Mouse (Mus musculus) inflammation-experienced regulatory T-cells, adult 6 months (primary cell): ENCODE results near the gene Tmem184c. TPM values are rescaled to one million over a fixed set of nuclear protein-coding genes. Genes with fewer than 3 reads are reported as not detected.

Source experiments
- ATAC-seq: one replicate; pipeline ENCODE4 v1.8.0; 2017
- polyA plus RNA-seq, 3 experiments: library from polyadenylated mRNA; unstranded; fragments of 100-300 nt; shearing (Covaris generic); gene quantifications; one replicate each; pipeline ENCODE4 v1.2.1; 2017

The Tmem184c gene
- 10 to 100 TPM; 18.2 to 33.1 (median 19.4) TPM for polyA plus RNA-seq

- peak; percentile 97 for ATAC-seq
Measured at GRCm38 (mm10) chr8:77610374-77610969, at the start of gene Tmem184c. Gene Tmem184c (minus strand): TSS chr8:77610698.

GRCm38 (mm10) chr8:77659534-77660080 lies 49.1 kb upstream of the Tmem184c start:
- no peak for ATAC-seq

DNA sequence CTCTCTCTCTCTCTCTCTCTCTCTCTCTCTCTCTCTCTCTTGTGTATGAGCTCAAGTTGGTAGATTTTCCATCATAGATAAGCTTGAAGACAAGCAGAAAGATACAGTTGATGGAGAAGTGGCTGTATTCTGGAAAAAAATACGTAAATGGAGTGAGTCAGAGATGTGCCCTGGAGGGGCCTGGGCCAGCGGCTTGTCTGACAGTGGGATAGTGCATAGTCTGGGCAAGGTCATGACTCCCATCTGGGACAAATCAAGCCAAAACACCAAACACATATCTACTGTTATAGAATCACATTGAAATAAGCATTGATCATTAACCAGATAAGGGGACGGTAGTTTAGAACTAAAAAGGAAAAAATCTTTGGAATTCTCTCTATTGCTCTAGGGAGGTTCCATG lies 47.9 kb upstream of the Tmem184c start:
- no peak for ATAC-seq

GRCm38 (mm10) chr8:77650646-77651190 lies 40.2 kb upstream of the Tmem184c start:
- no peak for ATAC-seq

DNA sequence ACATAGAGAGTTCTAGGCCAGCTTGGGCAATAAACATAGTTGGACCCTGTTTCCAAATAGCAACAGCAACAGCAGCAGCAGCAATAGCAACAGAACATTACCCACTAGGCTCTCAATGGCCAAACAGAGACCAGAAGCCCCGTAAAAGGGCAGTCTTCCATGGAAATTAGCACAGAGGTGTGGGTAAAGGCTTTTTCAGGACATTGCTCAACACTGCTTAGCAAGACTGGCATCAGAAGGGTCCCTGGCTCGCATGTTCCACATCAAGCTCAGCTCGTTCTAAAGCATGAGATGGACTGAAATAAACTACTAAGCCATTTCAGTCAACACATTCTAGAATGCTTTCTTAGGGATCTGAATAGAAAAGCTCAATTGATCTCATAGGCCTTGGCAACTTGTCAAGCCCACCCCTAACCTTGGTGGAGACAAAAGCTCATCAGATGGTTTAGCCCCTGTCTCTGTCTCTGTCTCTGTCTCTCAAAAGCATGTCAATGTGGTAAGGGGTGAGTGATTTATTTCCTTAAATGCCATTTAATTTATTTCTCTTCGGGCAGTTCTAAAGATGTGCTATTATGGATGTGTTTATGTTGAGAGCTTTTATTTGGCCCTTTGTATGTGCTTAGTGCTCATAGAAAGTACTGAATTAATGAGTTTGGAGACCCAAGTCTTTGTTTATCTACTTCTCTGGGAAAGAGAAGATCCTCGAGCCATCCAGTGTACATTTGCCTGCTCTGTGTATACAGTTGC lies 29.8 kb upstream of the Tmem184c start:
- ATAC-seq, result no peak

DNA sequence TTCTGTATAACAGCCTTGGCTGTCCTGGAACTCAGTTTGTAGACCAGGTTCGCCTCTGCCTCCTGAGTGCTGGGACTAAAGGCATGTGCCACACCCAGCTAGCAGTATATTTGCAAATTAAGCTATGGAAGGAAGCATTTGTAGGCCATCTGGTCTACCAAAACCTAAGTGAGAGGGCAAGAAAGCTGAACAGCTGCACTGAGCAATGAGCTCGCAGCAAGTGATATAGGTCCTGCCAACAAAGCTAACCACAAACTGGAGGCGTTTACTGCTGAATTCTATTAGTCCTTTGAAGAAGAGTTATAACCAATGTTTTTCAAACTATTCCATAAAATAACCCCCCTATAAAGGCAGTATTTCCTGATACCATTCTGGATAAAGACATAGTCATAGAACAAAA lies 27.1 kb upstream of the Tmem184c start:
- no peak for ATAC-seq

DNA sequence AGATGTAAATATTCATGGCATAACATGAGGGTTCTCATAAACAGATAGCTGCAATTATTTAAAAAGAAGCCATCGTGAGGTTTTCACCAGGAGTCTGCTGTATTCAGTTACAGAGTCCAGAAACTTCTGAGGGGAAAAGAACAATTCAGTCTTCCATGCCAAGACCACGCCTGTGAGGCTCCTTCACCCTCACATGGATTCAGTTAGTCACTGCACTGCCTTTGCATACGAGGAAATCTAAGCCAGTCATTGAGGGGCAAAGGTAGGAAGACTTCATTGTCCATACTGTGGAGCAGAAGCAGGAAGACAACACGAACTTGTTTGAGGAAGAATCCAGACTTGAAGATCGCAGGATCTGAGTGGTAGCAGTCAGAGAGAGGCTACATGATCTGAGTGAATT lies 23.5 kb upstream of the Tmem184c start:
- no peak for ATAC-seq

DNA sequence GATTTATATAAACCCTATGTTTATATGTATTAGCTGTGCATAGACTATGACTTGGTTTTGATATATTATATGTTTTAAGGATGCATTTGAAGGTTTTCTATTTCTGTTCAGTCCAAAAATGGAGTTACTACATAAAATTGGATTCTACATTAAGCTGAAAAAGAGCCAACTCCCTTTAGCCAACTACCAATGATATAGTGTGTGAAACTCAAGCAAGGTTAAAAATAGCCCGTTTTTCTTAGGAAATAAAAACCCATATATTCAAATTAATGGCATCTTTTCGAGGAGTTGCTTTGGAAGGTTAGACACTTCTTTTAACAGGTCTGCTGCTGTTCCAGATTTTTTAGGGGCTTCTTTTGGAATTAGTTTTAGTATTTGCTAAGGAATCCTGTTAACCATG lies 22.7 kb upstream of the Tmem184c start:
- no peak for ATAC-seq

DNA sequence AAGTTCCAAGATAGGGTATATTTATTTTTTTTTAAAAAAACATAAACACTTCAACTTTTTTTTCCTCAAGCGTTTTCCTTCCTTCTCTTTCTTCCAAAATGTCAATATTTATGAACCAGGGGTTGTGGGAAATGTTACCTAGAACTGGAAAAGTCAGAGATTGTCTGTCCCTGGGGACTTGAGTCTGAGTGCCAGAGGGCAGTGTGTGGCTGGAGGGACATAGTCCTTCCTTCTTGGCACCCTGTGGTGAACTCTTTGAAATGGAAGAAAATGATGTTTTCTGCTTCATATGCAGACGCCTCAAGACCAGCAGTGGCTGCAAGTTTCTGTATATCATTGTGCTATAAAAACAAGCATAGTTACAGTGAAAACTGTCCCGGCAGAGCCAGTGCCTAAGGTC lies 20.2 kb upstream of the Tmem184c start:
- no peak for ATAC-seq

DNA sequence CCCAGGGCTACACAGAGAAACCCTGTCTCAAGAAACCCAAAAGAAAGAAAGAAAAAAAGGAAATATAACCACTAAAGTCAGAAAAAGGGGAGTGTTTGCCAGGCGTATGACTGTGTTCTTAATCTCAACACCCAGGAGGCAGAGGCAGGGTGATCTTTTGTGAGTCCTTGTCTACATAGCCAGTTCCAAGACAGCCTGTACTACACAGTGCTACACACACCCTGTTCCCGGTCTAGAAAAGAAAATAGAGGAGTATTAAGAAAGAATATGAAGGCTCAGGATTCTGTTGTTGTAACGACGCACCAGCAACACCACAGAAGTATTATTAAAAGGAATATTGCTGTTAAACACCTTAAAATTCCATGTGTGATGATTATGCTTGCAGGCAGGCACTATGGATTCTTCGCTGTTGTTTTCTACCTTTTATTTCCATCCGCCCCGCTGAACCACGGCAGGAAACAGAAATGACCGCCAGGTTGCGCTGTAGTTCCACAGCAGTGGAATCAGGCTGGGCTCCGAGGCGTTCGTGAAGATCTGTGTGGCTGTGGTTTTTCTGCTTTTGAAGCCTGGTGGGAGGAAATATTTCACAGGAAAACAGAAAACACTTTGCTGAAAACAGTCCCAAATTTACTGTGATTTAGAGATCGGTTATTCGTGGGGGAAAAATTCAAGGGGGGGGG lies 19.5 kb upstream of the Tmem184c start:
- ATAC-seq, result peak; percentile 92

DNA sequence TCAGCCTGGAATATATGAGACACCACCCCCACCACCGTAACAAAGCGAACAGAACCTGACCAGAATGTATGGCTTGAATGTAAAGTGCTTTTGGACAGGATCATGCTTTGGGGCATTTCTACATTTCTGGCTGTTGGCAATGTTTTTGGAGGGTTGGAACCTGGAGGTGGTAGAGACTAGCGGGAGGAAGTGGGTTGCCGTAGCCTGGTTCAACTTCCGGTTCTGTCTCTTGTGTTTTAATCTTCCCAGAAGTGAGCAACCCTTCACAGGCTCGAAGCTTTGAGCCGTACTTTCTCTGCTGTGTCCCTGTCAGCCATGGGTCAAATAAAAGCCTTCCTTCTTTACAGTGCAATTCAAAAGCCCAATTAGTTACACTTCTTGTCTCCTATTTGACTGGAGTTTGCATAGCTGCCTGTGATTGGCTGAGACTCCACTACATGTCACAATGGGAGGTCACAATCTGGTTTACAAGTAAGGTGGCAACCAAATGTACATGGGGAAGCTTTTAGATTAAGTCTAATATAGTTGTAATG lies 13.2 kb upstream of the Tmem184c start:
- peak; percentile 72 for ATAC-seq

DNA sequence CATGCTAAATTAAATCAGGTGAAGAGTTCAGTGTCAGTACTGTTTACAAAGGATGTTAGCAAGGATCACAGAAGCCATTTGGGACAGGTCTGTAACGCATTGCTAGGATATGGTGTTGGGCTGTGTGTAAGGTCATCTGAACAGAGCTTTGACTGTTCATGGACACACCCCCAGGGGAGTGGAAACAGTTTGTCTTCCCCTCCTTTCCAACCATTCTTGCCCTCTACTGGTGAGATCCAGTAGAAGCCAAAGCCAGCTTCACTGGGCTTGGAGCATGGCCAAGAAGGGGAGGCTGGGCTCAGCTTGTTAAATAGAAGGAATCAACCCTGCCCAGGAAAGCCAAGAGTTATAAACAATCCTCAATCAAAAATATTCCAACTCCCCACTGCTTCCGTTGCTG lies 7.4 kb upstream of the Tmem184c start:
- no peak for ATAC-seq

DNA sequence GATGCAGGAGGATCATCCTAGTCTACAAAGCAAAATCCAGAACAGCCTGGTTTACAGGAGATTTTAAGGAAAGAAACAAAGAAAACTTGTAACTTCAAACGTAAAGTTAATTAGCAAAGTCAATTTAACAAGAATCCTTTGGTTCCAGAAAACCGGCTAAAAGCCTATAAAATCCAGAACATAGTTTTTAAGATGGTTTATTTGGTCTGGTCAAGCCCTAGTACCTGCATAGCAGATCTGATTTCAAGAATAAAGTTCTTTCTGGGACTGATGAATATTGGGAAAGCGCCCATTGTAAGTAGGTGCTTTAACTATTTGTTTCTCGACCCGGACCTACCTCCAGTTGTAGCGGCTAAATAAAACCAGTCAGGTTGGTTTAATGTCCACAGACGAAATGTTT lies 877 bp downstream of the Tmem184c start:
- ATAC-seq, result no peak

DNA sequence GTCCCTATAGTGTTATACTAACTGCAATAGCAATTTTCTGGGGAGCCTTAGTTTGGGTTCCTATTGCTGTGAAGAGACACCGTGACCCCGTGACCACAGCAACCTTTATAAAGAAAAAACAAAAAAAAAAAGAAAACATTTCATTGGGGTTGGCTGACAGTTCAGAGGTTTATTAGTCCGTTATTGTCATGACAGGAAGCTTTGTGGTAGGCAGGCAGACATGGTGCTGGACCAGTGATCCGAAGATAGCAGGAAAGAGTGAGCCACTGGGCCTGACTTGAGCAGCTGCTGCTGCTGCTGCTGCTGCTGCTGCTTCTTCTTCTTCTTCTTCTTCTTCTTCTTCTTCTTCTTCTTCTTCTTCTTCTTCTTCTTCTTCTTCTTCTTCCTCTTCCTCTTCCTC lies 26.3 kb downstream of the Tmem184c start:
- no peak for ATAC-seq

GRCm38 (mm10) chr8:77577674-77578073 lies 32.8 kb downstream of the Tmem184c start:
- no peak for ATAC-seq

DNA sequence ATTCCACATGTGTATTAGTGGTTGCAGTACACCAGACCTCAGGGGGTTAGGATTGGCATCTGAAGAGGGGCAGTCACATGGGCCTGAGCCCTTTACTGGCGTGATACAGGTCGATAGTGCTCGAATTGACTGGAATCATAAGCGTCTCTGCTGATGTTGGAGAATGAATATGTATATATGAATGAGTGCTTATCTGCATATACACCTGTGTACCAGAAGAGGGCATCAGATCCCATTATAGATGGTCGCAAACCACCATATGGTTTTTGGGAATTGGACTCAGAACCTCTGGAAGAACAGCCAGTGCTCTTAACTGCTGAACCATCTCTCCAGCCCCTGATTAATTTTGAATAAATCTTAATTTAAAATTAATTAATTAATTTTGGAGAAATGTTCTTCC lies 36.3 kb downstream of the Tmem184c start:
- ATAC-seq, result no peak

- ATAC-seq, result no peak
Measured at GRCm38 (mm10) chr8:77561441-77561840, 49.1 kb downstream of the Tmem184c start.

GRCm38 (mm10) chr8:77552491-77552890 lies 58.0 kb downstream of the Tmem184c start:
- ATAC-seq, result no peak

DNA sequence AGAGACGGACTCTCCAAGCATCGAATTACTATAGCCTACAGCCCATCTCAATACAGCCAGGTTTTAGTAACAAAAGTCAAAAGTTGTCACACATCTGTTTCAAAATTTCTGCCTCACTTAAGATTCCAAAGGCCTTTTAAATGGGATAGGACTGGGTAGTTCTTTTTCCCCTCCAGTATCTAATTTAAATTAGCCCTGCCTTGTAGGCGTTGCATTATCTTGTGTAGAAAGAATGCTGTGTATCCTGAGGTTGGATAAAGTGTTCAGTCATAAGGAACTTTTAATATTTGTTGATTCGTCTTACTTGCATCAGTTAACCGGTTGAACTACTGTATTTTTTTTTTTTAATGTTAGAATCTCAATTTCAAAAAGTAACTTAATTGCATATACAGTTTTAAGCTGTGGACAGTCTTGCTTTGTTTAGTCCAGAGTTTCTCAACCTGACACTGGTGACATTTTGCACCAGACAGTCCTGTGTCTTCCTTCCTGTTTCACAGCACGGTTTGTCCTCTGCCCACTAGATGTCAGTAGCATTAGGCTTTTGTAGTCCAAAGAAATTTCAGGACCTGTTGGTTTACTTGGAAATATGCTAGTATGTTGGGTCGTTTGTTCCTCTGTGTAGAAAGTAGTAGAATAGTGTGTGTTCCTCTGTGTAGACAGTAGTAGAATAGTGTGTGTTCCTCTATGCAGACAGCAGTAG lies 60.5 kb downstream of the Tmem184c start:
- ATAC-seq, result peak; percentile 44

DNA sequence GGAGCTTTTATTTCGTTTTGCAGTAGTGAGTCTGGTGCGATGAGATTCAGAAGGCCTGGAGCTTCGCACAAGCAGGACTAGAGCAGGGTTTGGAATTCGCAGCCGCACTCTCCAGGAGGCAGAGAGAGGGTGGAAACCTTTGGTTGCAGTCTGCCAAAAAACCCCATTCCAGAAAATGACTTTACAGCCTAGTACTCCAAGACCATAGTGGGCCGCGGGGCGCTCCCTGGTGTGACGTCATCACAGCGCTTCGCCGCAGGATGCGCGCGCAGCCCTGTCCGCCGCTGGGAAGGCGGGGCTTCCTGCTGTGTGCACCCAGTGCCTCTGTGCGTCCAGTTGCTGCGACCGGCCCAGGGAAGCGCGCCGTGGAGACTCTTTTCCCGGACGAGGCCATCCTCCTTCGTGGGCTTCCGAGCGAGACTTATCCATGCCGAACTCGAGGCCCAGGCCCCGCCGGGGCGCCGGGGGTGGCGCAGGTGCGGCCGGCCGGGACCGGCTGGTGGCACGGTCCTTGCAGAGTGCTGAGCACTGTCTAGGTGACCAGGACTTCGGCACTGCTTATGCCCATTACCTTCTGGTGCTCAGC lies 61.3 kb downstream of the Tmem184c start, which contains the start of gene Prmt9:
Prmt9 (plus strand) TSS at position 277 of the 586 bp plus-strand sequence.
- ATAC-seq, result peak; percentile 96
